Mouse (Mus musculus) spleen, adult 2 months (tissue): ENCODE measurements around the gene Ugt1a8.

Experiments used
- CTCF ChIP-seq: fragments of 200-500 bp; IDR thresholded peaks from 2 replicates; pipeline ENCODE4 v1.5.1; 2011; ENCODE audit warnings: mild to moderate bottlenecking, inconsistent platforms; ENCODE audit not compliant: insufficient read depth, insufficient read length, insufficient replicate concordance; ENCODE audit errors: extremely low read depth
- POLR2A ChIP-seq: fragments of 200-500 bp; IDR thresholded peaks from 2 replicates; pipeline ENCODE4 v1.6.1; 2011; ENCODE audit warnings: low read depth, low read length, inconsistent platforms

DNA sequence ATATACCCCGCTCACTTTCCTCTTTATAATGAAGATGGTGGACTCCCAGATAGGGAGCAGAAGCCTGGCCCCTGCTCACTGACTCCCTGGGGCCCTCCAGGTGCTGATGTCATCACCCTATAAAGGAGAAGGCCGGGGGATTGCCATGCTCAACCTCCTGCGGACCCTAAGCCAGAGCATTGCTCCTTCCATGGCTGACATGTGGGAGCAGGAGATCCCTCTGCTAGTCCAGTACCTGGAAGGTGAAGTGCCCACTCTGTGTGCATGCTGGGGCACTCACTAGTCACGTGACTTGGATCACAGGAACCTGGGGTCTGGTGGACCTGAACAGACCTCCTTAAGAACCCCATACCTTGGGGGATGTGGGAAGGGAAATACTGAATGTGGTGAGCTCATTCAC lies 153.0 kb downstream of the Ugt1a8 start:
- TF ChIP-seq CTCF (no peak), POLR2A (no peak)
